Mouse (Mus musculus): ENCODE data around the gene Arhgef3.

The Arhgef3 gene

DNA sequence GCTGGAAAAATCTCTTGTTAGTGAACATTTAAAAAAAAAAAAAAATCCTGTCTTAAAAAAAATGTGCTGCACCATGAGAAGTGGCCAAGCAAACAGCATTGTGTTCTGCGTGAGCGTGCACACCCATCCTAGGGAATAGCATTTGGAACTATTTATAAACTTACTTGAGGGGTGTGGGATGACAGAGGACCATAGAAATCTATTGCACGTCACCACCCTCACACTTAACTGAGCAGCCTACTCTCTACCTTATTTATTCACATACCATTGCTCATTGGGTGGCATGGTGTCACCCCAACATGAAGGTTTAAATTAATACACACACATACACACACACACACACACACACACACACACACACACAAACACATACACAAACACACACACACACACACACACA is 234.4 kb downstream of the Arhgef3 start:
- DNase-seq = no peak

DNA sequence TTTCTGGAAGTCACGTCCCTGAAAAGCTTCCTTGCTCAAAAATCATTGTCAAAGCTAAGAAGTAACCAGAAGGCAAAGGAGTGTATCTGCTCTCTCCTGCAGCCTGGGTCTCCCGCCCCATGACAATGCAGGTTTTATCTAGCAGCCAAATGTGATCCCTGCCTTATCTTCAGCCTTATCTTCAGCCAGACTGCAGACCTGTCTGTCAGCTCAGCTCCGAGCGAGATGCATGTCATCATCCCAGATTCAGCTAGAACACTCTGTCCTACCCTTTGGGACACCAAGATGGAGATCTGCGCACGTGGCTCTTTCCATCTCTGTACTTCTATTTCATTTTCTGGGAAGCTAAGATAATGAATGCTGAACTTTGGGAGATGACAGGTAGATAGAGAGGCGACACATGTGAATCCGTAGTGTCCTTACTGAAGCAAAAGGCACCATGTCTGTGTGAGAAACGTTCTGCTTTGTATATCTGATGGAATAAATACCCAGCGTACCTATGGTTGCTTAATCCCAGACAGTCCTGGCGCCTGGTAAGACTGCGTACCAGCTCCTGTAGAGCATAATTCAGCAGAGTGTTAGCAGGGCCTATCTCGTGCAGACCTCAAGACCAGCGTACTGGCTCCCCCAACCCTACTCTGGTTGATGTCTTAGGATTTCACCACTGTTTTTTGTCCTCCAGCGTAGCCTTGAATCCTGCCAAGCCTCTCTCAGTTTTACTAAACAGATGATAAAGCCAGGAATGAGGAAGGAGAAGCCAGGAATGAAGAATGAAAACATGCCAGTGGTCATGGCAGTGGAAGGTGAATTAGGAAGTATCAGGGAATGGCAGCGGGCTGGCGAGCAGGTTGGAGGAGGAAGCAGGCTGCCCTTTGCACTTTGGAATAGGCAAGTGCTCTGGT is 235.4 kb downstream of the Arhgef3 start:
- DNase-seq = no peak

- DNase-seq = peak; percentile 42 to 62
These were observed 236.4 kb downstream of the Arhgef3 start for GRCm38 (mm10) chr14:27351051-27351475.

- DNase-seq = peak in 1 of 2 experiments; percentile 72
These were observed 236.9 kb downstream of the Arhgef3 start for GRCm38 (mm10) chr14:27351476-27352079.

- DNase-seq = no peak
These were observed 237.8 kb downstream of the Arhgef3 start for GRCm38 (mm10) chr14:27352470-27352869.

DNA sequence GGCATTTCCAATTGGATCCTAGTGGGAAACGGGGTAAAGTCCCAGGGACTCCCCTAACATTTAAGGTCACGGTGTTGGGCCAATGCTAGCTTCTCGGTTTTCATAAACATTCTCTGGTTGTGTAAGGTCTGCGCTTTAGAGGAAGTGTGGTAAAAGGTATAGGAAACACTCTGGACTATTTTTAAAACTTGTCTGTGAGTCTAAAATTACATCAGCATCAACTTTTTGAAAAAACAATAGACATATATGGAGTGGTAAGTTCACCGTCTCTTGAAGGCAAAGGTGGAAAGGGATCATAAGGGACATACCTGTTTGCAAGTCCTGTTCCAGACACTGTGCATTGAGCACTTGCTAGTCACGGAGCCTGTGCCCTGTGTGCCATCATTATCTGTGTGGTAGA is 240.5 kb downstream of the Arhgef3 start:
- no peak for DNase-seq

- DNase-seq = no peak
These were observed 241.2 kb downstream of the Arhgef3 start for GRCm38 (mm10) chr14:27355937-27356336.

GRCm38 (mm10) chr14:27357139-27357538 is 242.4 kb downstream of the Arhgef3 start:
- DNase-seq = no peak

DNA sequence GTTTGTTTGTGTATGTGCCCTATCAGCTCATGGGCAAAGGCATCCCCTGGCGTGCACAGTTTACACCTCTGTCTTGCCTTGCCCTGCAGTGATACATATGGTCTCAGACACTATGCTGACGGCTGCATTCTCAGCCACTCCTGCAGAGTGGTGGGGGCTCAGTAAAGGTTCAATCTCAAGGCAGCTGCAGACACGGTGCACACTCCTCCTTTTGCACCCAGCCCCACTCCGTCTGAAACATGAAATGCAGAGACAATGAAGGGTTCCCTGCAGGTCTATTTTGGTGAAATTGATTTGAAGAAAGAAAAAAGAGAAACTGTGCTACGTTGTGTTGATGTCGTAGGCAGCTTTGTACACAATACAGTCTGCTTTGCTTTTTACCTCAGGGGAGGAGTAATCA is 243.5 kb downstream of the Arhgef3 start:
- no peak for DNase-seq

DNA sequence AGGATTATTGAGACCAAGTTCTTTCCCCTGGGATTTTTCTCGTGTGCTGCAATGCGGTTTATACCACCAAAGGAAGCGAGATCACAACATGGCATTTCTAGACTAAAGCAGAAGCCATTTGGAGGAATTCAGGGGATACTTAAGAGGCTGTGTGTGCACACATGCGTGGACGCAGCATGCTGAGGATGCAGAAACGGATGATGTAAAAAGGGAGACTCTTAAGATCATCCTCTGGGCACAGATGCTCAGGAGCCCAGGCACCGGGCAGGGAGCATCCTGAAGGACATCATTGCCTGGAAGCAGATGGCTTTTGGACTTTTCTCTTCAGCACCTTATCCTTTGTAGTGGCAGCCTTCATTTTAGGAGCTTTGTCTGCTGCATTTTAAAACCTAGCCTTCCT is 246.2 kb downstream of the Arhgef3 start:
- DNase-seq = no peak

- no peak for DNase-seq
These were observed 246.8 kb downstream of the Arhgef3 start for GRCm38 (mm10) chr14:27361514-27361913.

DNA sequence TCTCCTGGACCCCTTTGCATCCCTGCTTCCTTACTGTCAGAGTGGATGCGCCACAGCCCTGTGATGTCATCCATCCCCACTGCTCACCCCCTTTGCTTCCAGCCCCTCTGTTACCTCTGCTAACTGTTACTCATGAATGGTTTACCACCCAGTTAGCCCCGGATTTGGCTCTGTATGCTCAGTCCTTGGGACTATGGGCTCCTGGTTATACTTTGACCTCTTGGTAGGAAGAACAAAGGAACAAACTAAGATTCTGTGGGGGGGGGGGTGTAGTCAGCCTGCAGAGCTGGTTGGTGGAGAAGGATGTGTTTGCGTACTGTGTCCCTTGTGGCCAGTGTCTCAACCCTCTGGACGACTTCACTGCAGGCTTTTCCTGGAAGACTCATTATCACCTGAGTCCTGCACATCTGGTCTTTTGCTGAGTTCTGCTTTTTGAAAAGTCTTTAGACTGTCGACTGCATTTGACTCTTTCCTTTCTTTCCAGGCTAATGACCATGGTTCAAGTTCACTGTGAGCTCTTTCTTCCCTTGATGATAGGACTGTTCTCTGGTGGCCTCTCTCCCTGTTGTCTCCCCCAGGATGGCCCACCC is 250.1 kb downstream of the Arhgef3 start:
- peak; percentile 46 to 50 for DNase-seq

- peak in 1 of 2 experiments; percentile 46 for DNase-seq
These were observed 252.5 kb downstream of the Arhgef3 start for GRCm38 (mm10) chr14:27367117-27367711.

GRCm38 (mm10) chr14:27368619-27369018 is 253.9 kb downstream of the Arhgef3 start:
- peak; percentile 69 to 73 for DNase-seq

DNA sequence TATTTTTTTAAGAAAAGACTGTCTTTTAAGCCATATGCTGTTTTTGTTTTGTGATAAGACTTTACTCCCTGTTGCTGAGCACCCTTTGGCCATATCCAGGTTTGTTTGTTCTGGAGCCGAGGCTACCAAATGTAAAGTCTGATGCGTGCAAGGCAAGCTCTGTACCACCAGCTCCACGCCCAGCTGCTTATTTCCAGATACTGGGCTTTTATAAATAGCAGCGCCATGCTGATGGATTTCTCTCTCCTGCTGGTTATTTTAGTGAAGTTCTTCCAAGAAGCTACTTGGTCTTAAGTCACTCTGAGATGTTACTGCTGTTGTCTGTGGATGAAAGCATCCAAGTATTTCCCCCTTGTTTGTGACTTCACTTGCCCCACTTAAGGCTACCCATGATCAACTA is 254.8 kb downstream of the Arhgef3 start:
- DNase-seq = no peak

- DNase-seq = no peak
These were observed 257.0 kb downstream of the Arhgef3 start for GRCm38 (mm10) chr14:27371669-27372076.

DNA sequence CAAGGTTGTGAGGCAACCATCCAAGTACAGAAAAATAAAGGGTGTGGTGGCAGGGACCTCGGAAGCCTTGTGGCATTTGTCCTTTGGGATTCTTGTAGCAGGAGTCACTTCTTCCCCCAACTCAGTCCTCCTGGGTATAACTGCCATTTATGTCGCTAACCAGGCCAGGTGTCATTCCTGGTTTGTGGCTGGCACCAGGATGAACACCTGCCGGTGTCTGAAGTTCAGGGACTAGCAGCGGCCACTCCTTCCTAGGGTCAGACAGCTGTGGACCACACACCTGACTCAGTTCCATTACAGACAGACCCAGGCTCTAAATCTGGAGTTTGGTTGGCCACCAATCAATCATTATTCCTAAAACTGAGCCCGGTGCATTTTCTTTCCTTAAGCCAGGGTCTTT is 258.8 kb downstream of the Arhgef3 start:
- no peak for DNase-seq

GRCm38 (mm10) chr14:27376115-27376648 is 261.5 kb downstream of the Arhgef3 start:
- DNase-seq = no peak

- no peak for DNase-seq
These were observed 264.0 kb downstream of the Arhgef3 start for GRCm38 (mm10) chr14:27378669-27379068.

GRCm38 (mm10) chr14:27379404-27379803 is 264.7 kb downstream of the Arhgef3 start:
- DNase-seq = peak; percentile 20 to 31

DNA sequence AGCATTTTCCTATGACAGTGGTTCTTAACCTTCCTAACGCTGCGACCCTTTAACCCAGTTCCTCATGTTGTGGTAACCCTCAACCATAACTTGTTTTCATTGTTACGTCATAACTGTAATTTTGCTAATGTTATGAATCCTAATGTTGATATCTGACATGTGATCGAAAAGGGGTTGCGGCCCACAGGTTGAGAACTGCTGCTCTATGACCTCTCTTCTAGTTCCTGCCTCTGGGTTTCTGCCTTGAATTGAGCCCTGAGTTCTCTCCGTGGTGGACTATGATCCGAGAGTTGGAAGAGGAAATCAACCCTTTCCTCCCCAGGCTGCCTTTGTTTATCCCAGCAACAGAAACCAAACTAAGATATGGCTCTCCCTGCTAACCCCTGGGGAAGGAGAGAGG is 266.8 kb downstream of the Arhgef3 start:
- DNase-seq = no peak

GRCm38 (mm10) chr14:27383321-27383830 is 268.7 kb downstream of the Arhgef3 start:
- no peak for DNase-seq

DNA sequence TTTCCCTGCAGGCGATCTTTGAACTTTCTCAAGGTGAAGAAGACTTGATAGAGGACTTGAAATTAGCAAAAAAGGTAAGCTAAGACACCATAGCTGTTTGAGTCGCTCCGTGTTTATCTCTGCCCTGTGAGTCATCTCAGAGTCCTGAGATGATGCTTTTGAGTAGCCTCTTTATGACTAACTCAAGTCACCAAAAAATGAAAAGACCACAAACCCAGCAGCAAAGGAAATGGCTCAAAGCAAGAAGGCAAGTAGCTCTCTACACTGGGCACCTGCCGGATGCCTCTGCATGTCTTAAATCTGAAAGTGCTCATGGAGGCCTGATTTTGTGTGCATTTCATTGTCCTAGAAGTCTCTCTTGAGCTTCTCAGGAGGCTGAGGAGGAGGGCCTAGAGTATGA is 269.4 kb downstream of the Arhgef3 start:
- DNase-seq = no peak
